Mouse (Mus musculus): Measurements from ENCODE around the gene Rnf152.

Rnf152 gene

GRCm38 (mm10) chr1:105312601-105312901 is 44.0 kb downstream of the Rnf152 start:
- DNase-seq (ENCODE audit: low read depth, low spot score), result no peak

GRCm38 (mm10) chr1:105311899-105312600 is 44.5 kb downstream of the Rnf152 start:
- DNase-seq (ENCODE audit: low read depth, low spot score), result no peak

- no peak for DNase-seq (ENCODE audit: low read depth, low spot score)
These were observed 54.3 kb downstream of the Rnf152 start for GRCm38 (mm10) chr1:105302164-105302563.

GRCm38 (mm10) chr1:105301764-105302163 is 54.7 kb downstream of the Rnf152 start:
- no peak for DNase-seq (ENCODE audit: low read depth, low spot score)

- no peak for DNase-seq (ENCODE audit: low read depth, low spot score)
These were observed 64.7 kb downstream of the Rnf152 start for GRCm38 (mm10) chr1:105291859-105292258.

- DNase-seq (ENCODE audit: low read depth, low spot score), result no peak
These were observed 69.0 kb downstream of the Rnf152 start for GRCm38 (mm10) chr1:105287536-105287935.

GRCm38 (mm10) chr1:105286906-105287305 is 69.6 kb downstream of the Rnf152 start:
- no peak for DNase-seq (ENCODE audit: low read depth, low spot score)

- no peak for DNase-seq (ENCODE audit: low read depth, low spot score)
These were observed 71.5 kb downstream of the Rnf152 start for GRCm38 (mm10) chr1:105285001-105285400.

- DNase-seq (ENCODE audit: low read depth, low spot score), result no peak
These were observed 72.4 kb downstream of the Rnf152 start for GRCm38 (mm10) chr1:105284116-105284515.

GRCm38 (mm10) chr1:105281277-105281676 is 75.2 kb downstream of the Rnf152 start:
- no peak for DNase-seq (ENCODE audit: low read depth, low spot score)

GRCm38 (mm10) chr1:105280160-105280559 is 76.3 kb downstream of the Rnf152 start:
- no peak for DNase-seq (ENCODE audit: low read depth, low spot score)

- no peak for DNase-seq (ENCODE audit: low read depth, low spot score)
These were observed 81.9 kb downstream of the Rnf152 start for GRCm38 (mm10) chr1:105274500-105275194.

- DNase-seq (ENCODE audit: low read depth, low spot score), result no peak
These were observed 85.4 kb downstream of the Rnf152 start for GRCm38 (mm10) chr1:105271104-105271503.

GRCm38 (mm10) chr1:105263283-105264033 is 93.1 kb downstream of the Rnf152 start:
- no peak for DNase-seq (ENCODE audit: low read depth, low spot score)

- DNase-seq (ENCODE audit: low read depth, low spot score), result no peak
These were observed 96.3 kb downstream of the Rnf152 start for GRCm38 (mm10) chr1:105260200-105260599.

- no peak for DNase-seq (ENCODE audit: low read depth, low spot score)
These were observed 99.3 kb downstream of the Rnf152 start for GRCm38 (mm10) chr1:105257199-105257598.

GRCm38 (mm10) chr1:105249190-105249589 is 107.3 kb downstream of the Rnf152 start:
- no peak for DNase-seq (ENCODE audit: low read depth, low spot score)

- no peak for DNase-seq (ENCODE audit: low read depth, low spot score)
These were observed 109.9 kb downstream of the Rnf152 start for GRCm38 (mm10) chr1:105246651-105247050.

GRCm38 (mm10) chr1:105246075-105246574 is 110.4 kb downstream of the Rnf152 start:
- DNase-seq (ENCODE audit: low read depth, low spot score), result no peak

GRCm38 (mm10) chr1:105243359-105244142 is 113.0 kb downstream of the Rnf152 start:
- DNase-seq (ENCODE audit: low read depth, low spot score), result no peak

- DNase-seq (ENCODE audit: low read depth, low spot score), result no peak
These were observed 116.3 kb downstream of the Rnf152 start for GRCm38 (mm10) chr1:105240185-105240584.
